Mouse (Mus musculus): ENCODE measurements around the gene Nuak1.

Gene Nuak1

DNA sequence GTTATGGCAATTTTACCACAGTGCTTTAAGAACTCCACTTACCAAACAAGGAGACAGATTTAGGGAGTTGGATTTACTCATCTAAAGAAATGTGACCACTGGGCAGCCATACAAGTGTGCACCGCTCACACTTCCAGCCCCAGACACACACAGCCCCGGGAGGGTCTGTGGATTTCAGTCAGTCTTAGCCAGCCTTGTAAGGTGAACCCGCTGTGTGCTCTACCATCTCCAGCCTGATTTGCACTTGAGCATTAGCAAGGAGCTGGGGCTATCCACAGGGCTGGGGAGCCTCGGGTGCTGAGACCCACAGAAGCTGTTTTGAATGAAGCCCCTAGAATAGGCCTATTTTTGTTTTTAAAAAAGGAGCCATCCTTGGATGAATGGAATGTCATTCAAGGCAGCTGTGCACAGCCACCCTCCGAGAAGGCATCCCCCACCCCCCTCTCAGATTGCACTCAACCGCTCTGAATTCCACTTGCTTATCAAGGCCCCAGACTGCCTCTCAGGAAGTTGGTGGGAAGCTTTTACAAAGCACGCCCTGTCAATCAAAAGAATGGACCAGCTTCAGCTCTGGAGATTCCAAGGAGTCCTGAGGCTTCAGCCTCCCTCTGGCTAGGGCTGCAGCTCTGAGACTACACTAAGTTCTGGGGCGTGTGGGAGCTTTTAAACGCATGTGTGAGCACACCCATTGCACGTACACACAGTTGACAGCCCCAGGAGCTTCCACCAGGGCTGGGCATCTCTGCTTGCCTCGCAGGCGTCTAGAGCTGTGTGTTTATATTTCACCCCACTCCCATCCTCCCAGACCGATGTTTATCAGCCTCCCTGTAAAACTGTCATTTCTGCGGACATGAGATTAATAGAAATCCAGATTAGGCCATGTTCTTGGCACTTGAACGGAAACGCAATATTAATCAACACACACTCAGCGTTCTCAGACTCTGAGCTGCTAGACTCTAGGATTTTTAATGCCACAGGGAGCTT lies 57.2 kb downstream of the Nuak1 start:
- no peak for DNase-seq (ENCODE audit: low read depth, low spot score)

DNA sequence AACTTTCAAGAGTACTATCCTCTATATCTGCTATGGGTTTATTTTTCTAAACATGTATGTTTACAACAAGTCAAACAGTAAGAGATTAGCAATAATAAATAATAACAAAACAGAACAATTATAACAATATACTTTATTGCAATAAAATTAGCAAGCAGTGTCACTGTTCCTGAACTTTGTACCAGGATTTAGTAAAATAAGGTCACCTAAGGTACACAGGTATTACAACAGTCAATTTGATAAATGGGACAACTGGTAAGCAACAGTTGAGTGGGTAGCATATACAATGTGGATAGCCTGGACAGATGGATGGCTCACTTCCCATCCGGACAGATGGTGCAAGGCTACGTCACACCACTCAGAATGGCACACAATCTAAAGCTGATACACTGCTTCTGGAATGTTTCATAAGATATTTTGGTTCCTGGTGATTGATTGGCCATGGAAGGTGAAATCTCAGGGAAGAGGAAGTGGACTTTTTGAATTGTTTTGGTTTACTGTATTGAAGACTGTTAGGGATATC lies 59.1 kb downstream of the Nuak1 start:
- DNase-seq (ENCODE audit: low read depth, low spot score), result no peak

DNA sequence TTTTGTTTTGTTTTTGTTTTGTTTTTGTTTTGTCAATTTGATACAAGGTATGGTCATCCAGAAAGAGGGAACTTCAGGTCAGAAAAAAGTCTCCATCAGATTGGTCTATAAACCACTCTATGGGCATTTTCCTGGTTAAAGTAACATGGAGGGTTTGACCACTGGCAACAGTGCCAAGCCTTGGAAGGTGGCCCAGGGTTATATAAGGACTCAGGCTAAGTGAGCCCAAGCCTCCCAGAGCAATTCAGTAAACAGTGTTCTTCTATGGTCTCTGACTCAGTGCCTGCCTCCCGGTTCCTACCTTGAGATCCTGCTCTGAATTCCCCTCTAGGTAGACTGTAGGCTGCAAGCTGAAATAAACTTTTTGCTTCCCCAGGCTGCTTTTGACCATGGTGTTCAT lies 61.0 kb downstream of the Nuak1 start:
- DNase-seq (ENCODE audit: low read depth, low spot score), result no peak

DNA sequence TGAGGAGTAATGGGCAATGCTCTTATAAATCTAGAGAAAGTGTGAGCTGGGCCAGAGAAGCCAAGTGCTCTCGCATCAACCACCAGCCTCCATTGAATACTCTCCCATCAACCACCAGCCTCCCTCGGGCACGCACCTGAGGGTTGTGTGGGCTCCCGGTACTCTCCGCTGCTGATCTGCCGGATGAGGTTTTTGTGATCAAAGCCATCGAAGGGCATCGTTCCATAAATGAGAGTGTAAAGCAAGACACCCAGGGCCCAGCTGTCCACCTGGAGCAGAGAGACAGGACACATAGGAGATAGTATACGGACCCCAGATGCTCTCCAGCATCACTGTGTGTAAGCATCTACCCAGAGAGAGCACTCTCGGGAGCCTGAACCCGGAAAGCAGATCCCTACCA lies 62.4 kb downstream of the Nuak1 start:
- DNase-seq (ENCODE audit: low read depth, low spot score), result no peak

DNA sequence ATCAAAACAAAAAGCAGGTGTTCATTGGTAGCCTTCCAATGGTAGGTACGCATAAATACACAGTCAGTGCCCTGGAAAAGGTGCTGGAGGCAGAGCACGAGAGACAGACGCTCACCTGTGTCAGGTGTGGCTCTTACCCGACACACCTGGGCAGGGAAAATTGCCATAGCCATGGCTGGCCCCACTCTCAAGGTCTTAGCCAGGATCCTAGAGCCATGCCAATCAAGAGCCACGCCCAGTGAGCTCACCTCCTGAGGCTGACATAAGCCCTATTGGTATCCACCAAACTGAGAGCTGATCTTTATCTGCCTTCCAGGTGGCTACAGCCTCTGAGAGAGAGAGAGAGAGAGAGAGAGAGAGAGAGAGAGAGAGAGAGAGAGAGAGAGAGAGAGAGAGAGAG lies 64.1 kb downstream of the Nuak1 start:
- no peak for DNase-seq (ENCODE audit: low read depth, low spot score)

DNA sequence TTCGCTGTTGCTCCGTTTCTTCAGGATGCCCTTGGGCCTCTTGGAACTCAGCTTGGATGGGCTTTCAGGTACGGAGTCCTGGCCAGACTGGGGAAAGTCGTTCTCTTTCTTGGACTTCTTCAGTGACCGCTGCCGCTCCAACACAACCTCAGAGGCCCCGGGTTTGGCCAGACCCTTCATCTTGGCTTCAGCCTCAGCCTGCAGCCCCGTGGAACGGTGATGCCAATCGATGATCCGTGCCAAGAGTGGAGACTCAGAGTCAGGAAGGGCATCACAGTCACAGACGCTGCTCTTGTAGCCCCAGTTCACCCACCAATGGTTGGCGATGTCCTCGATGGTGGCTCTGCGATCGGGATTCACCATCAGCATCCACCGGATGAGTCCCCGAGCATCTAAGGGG lies 65.4 kb downstream of the Nuak1 start:
- no peak for DNase-seq (ENCODE audit: low read depth, low spot score)

DNA sequence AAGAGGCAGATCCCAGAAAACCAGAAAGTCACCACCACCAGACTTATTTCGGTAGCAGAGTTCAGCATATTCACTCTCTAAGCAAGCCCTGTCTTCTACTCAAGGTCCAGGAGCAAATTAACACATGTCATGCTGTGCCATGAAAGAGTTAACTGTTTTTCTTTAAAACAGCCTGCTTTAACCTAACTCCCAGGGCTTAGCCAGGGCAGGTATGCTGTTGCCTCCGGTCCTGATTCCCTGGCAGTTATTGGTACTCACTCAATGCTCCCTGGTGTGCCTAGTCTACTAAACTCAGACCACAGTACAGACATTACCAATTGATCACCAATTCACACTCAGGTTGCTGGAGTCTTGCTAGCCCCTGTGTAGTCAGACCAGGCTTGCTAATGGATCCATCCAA lies 66.9 kb downstream of the Nuak1 start:
- DNase-seq (ENCODE audit: low read depth, low spot score), result no peak

DNA sequence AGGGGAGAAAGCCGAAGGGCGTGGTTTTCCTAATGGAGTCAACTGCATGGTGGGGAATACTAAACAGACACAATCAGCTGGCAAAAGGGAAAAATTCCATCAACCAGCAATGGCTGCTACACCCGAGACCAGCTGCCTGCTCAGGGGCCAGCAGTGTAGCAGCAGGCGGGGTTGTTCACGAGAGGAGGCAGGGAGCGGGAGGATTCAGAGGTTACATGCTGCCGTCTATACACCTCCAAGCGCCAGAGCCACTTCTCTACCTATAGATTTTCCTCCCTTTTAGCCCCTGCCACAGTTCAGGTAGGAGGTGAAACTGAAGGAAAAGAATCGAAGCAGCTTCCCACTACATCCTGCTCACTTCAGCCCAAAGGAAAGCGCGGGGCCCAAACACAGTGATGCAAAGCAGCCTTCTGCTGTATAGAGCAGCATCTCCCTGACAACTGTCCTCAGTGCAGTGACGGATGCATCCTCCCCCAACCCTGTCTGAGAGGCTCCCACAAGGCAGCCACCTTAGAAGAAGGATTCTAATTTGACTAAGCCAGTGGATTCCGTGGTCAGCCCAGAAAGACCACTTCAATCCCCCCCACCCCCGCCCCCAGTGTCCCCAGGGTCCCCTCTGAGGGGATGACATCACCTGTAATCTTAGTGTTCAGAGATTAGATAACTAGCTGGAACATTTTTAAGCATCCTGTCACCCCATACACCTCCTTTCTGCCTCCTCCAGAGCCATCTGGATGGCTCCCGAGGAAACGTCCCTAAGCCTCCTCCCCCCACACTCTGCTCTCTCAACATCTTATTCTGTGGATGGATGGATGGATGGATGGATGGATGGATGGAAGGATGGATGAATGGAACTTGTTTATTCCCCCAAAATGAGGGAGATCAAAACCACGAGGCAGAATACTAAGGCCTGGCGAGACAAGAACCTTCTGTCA lies 68.0 kb downstream of the Nuak1 start:
- no peak for DNase-seq (ENCODE audit: low read depth, low spot score)

DNA sequence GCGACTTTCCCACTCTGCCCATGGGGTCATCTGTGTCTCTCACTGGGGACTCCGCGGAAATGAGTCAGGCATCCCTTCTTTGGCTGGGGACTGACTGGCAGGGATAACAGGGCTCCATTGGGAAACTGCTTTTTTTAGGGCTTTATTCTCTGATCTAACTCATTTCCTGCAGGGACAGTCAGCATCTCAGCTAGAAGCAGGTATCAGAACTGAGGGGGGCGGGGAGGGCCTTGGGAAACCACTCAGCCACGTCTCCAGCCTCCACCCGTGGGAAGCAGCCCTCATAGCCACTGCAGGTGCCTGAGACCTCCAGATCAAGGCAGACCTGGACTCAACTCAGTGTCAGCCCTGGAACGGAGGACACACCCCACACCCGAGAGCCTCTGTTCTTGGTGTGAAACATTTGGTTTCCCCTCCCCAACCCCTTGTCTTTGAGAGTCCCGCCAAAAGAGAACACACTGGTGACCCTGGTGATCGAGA lies 68.7 kb downstream of the Nuak1 start:
- DNase-seq (ENCODE audit: low read depth, low spot score), result no peak

DNA sequence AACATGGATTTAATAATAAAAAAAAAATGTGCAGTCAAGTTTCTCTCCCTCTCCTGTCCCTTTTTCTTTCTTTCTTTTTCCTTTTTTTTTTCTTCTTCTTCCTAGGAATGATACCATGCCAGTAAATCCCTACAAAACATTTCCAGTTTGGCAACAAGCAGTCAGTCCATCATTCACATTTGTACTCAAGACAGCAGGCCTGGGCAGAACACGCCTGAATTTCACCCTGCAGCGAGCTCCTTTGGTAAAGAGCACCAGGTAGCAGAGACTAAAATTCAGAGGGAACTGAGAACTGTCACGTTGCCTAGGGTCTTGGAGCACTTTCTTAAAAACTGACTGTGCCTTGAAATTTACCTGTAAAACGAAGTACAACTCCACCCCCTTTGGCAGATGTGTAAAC lies 69.2 kb downstream of the Nuak1 start:
- DNase-seq (ENCODE audit: low read depth, low spot score), result no peak

DNA sequence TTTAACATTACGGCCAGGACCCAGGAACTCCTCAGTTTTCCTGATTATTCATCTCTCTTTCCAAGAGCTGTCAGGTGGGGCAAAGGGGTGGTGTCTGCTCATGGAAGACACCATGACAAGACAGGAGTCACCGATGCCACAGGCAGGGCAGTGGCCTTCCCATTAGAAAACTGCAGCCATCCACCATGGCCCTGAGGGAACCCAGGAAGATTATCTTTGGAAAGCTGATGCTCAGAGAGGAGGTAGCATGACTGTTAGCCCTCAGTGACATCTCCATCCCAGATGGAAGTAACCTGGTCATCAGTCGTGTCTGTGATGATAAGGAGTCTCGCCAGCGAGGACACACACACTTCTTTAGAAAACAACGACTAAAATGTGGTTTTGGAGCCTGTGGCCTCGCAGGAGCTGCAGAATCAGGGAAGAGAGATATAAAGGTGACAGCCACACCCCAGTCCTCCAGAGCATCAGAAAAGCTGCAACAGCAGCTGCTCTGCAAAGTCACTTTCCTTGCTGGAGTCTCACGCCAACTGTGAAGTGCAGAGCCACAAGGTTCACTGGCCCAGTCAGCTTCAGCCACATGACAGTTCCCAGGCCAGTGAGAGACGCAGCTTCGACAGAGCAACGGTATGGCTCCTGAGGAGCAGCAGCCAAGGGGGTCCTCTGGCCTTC lies 70.6 kb downstream of the Nuak1 start:
- DNase-seq (ENCODE audit: low read depth, low spot score), result no peak

DNA sequence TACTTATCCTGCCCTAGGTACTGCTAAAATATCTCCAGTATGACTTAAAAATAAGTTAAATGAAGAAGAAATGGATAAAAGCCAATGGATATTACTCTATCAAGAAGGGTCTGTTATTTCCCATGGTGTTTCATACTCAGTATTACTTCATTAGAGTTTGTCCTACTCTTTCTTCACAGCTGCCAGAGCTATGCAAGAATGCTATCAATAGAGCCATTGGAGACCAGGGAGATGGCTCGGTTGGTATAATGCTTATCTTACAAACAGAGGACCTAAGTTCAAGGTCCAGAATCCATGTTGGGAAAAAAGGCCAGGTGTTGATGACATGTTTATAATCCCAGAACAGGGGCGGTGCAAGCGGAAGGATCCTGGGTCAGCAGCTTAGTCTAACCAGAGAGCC lies 72.2 kb downstream of the Nuak1 start:
- DNase-seq (ENCODE audit: low read depth, low spot score), result no peak

DNA sequence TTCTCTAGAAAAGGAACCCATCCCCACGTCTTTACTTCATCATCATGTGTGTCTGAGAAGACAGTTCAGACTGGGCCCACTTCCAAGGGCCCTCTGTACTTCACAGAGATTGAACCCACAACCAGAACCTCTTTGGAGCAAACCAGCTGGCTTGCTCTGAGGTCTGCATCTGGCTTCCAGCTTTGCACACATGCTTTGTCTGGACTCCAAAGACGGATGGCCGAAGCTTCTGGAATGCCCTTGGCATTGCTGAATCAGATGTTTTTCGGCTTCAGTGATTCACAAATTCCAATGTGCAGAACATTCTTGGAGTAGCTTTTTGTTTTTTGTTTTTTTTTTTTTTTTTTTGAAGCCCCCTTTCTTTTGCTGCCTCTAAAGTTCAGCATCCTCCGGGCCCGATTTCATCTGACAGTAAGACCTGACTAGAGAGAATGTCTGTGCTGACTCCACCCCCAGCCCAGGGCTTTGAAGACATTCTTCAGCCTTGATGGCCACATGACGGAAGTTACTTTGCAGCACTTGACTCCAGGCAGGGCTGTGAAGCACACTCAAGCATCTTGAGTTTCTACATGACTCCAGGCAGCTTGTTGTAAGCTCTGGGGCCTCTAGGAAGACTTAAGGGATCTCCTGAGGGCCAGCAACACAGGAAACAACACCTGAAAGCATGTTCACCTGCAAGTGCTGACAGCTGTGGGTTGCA lies 75.1 kb downstream of the Nuak1 start:
- DNase-seq (ENCODE audit: low read depth, low spot score), result no peak

DNA sequence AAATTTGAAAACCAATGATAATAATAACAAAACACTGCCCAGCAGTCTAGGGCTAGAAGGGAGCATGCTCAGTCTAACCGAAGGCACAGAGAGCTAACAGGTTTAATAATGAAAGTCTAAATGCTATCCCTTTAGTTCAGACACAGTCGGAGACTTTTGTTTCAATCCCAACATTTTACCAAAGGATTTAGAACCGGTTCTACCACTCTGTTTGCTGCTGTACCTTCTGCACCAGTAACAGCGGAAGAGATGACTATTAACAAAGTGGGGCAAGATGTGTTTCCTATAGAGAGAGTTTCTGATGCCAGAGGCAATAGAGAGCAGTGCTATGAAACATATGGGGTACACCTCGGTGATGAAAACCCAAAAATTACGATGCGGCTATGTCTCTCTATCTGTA lies 76.6 kb downstream of the Nuak1 start:
- no peak for DNase-seq (ENCODE audit: low read depth, low spot score)

DNA sequence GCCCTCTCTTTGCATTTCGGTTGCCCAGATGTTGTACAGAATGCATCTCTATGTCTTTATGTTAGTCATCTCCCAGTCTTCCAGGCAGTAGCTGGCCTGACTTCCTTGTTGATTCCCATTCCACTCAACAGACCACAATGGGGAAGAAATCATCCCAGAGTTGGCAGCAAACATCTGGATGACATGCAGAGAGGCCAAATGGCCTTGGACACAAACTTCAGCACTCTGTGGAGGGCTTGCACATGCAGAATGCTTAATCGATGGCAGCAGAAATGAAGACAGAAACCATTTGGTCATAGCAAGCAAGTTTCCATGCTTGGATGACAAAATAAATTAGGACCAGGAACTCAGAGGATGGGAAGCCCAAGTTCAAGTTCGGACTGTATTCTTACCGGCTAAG lies 79.4 kb downstream of the Nuak1 start:
- no peak for DNase-seq (ENCODE audit: low read depth, low spot score)

DNA sequence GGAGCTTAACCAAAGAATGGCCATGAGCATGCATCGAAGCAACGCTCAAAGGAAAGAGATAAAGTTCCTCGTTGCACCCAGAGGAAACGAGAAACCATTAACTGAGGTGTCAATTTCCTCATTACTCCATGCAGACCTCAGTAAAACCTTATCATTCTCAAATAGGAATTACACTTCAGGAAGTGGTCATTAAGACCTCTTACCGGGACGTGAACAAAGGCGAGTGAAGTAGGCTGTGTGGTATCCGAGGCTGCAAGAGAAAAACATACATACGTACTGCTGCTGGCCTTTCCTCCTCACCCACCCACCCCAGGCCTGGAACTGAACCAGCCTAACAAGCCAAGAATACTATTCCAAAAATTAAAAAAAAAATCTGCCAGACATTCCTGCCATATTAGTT lies 80.0 kb downstream of the Nuak1 start:
- no peak for DNase-seq (ENCODE audit: low read depth, low spot score)

DNA sequence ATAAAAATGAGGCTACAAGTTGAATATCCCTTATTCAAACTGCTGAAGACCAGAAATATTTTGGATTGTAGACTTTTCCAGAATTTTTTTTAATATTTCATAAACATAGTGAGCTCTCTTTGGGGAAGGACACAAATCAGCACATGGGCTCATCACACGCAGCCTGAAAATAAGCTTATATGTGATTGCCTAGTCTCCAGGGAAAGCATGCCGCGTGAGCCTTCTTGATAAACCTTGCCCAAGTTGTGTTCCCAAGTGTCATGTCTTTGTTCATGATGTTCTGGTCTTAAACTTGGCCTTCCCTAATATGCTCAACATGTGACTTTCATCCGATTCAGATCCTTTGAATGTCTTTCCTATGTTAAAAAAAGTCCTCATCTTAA lies 81.7 kb downstream of the Nuak1 start:
- no peak for DNase-seq (ENCODE audit: low read depth, low spot score)

DNA sequence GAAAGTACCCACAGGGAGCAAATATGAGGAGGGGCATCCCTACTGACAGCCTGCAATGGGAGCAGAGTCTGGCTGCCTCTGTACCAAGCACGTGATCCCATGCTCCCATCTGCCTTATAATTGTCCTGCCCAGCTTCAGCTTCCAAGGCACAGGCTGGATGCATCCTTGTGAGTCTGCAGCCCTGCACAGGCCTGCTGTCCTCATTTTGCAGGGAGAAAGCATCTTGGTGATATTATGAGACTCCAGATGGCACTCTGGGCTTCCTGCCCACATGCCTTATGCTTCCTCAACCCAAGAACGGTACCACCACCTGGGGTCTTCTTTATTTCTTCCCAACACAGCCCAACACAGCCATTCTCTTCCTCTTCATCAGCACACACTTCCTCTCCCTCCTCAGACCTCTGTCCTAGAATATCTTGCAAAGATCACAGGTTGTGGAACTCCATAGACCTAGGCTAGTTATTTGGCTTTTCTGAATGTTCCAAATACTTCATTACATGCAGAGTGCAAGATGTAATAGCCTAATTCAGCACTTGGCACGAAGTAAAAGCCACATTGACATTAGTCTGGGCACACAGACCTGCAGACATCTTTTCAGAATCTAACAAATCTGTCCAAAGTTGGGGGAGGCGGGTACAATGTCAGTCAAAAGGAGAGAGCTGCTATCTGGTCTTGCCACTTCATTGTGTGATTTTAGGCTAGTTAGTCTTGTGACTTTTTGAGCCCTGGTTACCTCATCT lies 82.2 kb downstream of the Nuak1 start:
- no peak for DNase-seq (ENCODE audit: low read depth, low spot score)

DNA sequence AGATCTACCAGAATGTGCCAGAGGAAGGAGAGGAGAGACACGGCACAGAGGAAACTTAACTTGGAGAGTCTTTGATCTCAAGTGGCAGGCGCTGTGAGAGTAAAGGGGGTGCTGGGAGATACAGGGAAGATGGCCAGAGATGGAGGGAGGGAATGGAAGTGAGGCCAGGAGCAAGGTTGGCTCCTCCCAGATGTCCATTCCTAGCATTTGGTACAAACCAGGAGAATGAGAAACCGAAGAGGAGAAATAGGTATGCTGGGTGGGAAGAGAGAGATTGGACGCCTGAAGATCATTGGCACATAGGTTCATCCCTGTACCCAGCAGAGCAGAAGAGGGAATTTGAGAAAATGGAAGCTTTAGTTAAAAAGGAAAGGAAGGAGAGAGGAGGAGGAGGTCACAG lies 82.8 kb downstream of the Nuak1 start:
- DNase-seq (ENCODE audit: low read depth, low spot score), result no peak

DNA sequence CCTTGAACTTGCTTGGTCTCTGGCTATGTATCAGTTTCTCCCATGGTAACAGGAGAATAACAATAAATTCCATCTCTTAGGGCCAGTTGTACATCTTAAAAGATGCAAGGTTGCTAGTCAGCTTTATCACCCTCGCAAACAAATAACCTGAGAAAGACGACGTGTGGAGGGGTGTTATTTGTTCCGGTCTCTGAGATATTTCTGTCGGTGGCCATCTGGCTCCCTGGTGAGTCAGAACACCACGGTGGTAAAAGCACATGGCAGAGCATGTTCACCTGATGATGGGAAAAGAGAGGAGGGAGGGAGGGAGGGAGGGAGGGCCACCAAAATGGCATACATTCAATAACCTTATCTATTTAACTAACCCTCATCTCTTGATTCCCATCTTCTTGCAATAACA lies 86.1 kb downstream of the Nuak1 start:
- DNase-seq (ENCODE audit: low read depth, low spot score), result no peak
